Mouse (Mus musculus): ENCODE results near the gene Mstn. TPM values are rescaled to one million over a fixed set of nuclear protein-coding genes. Genes with fewer than 3 reads are reported as not detected.

Gene Mstn
- polyA plus RNA-seq, 1 experiment from 2014 or later, result 0.06 TPM

Other genes with a start within 250 kb of the Mstn start
- 15.9 and 19.8 TPM in 2 replicates for gene Inpp1, start 244.0 kb upstream of the Mstn start, polyA plus RNA-seq (2015; fragmentation: Nextera tagmentation; extraction: Ambion mirVana)
- gene Hibch, start 216.7 kb upstream of the Mstn start, polyA plus RNA-seq (2015; fragmentation: Nextera tagmentation; extraction: Ambion mirVana), result 22.3 and 25.2 TPM in 2 replicates
- gene 1700019D03Rik, start 41.5 kb upstream of the Mstn start, polyA plus RNA-seq (2015; fragmentation: Nextera tagmentation; extraction: Ambion mirVana), result 13.5 and 14.5 TPM in 2 replicates
- gene 1700019A02Rik, start 126.0 kb downstream of the Mstn start, polyA plus RNA-seq (2015; fragmentation: Nextera tagmentation; extraction: Ambion mirVana), result not detected in 2 replicates
- gene Pms1, start 235.4 kb downstream of the Mstn start, polyA plus RNA-seq (2015; fragmentation: Nextera tagmentation; extraction: Ambion mirVana), result 13.3 and 15.8 TPM in 2 replicates
- gene Ormdl1, start 235.5 kb downstream of the Mstn start, polyA plus RNA-seq (2015; fragmentation: Nextera tagmentation; extraction: Ambion mirVana), result 45.4 and 48.4 TPM in 2 replicates
- not detected in 2 replicates for gene Gm28778, start 235.5 kb downstream of the Mstn start, polyA plus RNA-seq (2015; fragmentation: Nextera tagmentation; extraction: Ambion mirVana)

All from stomach, embryonic 15.5 days (tissue).